Comparison of ENCODE assay signal across 10 mouse cellular contexts in genomic region chr14:77617250-77617649, GRCm38 (mm10).
DNase-seq lines count a peak whose midpoint lies in the region; ATAC-seq lines count a peak whose summit lies in the region.
"Had no signal": no experiment of that assay in that cellular context is flagged by ENCODE, and none has a peak within 500 bp of the region (broad histone marks: within the 10 kb centered on the region; RNA-seq: fewer than 3 reads in every experiment).

No protein-coding gene starts in this region.

- 0 out of 2 replicates have a peak, but pooled peaks cover 3% of the 10 kb centered on the region for H3K36me3 ChIP-seq in hindbrain, embryonic 12.5 days
- H3K36me3 ChIP-seq in hindbrain, embryonic 14.5 days (replicated peaks; ENCODE audit: control insufficient read depth, insufficient read depth), result 0 out of 2 replicates have a peak, but pooled peaks cover 7% of the 10 kb centered on the region
- no peaks in the 10 kb centered on the region for H3K36me3 ChIP-seq in limb, embryonic 13.5 days
- H3K36me3 ChIP-seq: hindbrain, embryonic 15.5 days had no signal

- no peak for ATAC-seq in hindbrain, embryonic 12.5 days (ENCODE audit: low FRiP score)
- ATAC-seq in hindbrain, embryonic 14.5 days (ENCODE audit: low FRiP score), result no peak
- 0 out of 2 replicates have a peak, but pooled peaks have one; percentile 33 for ATAC-seq in limb, embryonic 13.5 days (ENCODE audit: low FRiP score, low read depth)

- no peak overlapping the region for H3K4me3 ChIP-seq in hindbrain, embryonic 12.5 days
- no peak overlapping the region for H3K4me3 ChIP-seq in hindbrain, embryonic 14.5 days (replicated peaks; ENCODE audit: low read length)
- H3K4me3 ChIP-seq in limb, embryonic 13.5 days, result no peak overlapping the region
- H3K4me3 ChIP-seq: hindbrain, embryonic 15.5 days had no signal

- peak overlapping the region; percentile 57; the same call in 1 of the 2 replicates for H3K27ac ChIP-seq in hindbrain, embryonic 12.5 days
- no peak overlapping the region for H3K27ac ChIP-seq in hindbrain, embryonic 14.5 days
- peak overlapping the region; percentile 44; the same call in 1 of the 2 replicates for H3K27ac ChIP-seq in limb, embryonic 13.5 days
- H3K27ac ChIP-seq: hindbrain, embryonic 15.5 days had no signal

- DNase-seq in hindbrain, embryonic 14.5 days (ENCODE audit: low spot score), result no peak
- DNase-seq in adrenal gland, postnatal 14 days, result peak; percentile 59
- peak; percentile 20 for DNase-seq in hindlimb bud, embryonic 11.5 days (ENCODE audit: extremely low spot score, low read depth, low spot score)
- no peak for DNase-seq in frontal cortex, postnatal 25 days (ENCODE audit: low spot score in 2 of 2)
- DNase-seq in thymus, adult 18-20 months, result no peak
- no peak for DNase-seq in lung, adult 18-20 months
- DNase-seq: spleen, adult 18-20 months had no signal

- peaks cover 16% of the 10 kb centered on the region for H3K4me1 ChIP-seq in hindbrain, embryonic 12.5 days
- peaks cover 7% of the 10 kb centered on the region for H3K4me1 ChIP-seq in hindbrain, embryonic 14.5 days (replicated peaks; ENCODE audit: control insufficient read depth, insufficient read depth, low read length)
- H3K4me1 ChIP-seq in limb, embryonic 13.5 days, result peaks cover 44% of the 10 kb centered on the region

- no peaks in the 10 kb centered on the region for H3K9me3 ChIP-seq in hindbrain, embryonic 12.5 days (replicated peaks)
- H3K9me3 ChIP-seq in hindbrain, embryonic 14.5 days (ENCODE audit: control insufficient read depth, low read length), result no peaks in the 10 kb centered on the region
- H3K9me3 ChIP-seq in limb, embryonic 13.5 days, result no peaks in the 10 kb centered on the region
- H3K9me3 ChIP-seq: hindbrain, embryonic 15.5 days had no signal

- 46% methylated on average over 6 of the region's 6 CpGs for WGBS in hindbrain, embryonic 12.5 days
- WGBS in hindbrain, embryonic 14.5 days, result 28% methylated on average over 6 of the region's 6 CpGs
- 21% methylated on average over 6 of the region's 6 CpGs for WGBS in limb, embryonic 13.5 days

- no peaks in the 10 kb centered on the region for H3K27me3 ChIP-seq in hindbrain, embryonic 12.5 days
- H3K27me3 ChIP-seq in hindbrain, embryonic 14.5 days (ENCODE audit: control insufficient read depth, insufficient read depth, low read length), result no peaks in the 10 kb centered on the region
- H3K27me3 ChIP-seq in limb, embryonic 13.5 days, result no peaks in the 10 kb centered on the region
- H3K27me3 ChIP-seq: hindbrain, embryonic 15.5 days had no signal

- H3K9ac ChIP-seq in hindbrain, embryonic 12.5 days, result no peak overlapping the region
- no peak overlapping the region for H3K9ac ChIP-seq in hindbrain, embryonic 14.5 days
- no peak overlapping the region for H3K9ac ChIP-seq in limb, embryonic 13.5 days
- H3K9ac ChIP-seq: hindbrain, embryonic 15.5 days had no signal

- no peak overlapping the region for H3K4me2 ChIP-seq in hindbrain, embryonic 12.5 days (replicated peaks)
- no peak overlapping the region for H3K4me2 ChIP-seq in hindbrain, embryonic 14.5 days (replicated peaks)
- no peak overlapping the region for H3K4me2 ChIP-seq in limb, embryonic 13.5 days (replicated peaks)
- H3K4me2 ChIP-seq: hindbrain, embryonic 15.5 days had no signal

Comparison
In these comparisons a context has a peak if more than half of its experiments do, and no peak if none do; other contexts are left out.
1. DNase-seq: peak in adrenal gland, postnatal 14 days (single experiment) and hindlimb bud, embryonic 11.5 days (single experiment); none in hindbrain, embryonic 14.5 days (single experiment), frontal cortex, postnatal 25 days (0 of 2), thymus, adult 18-20 months (0 of 2) and lung, adult 18-20 months (0 of 2).